Mouse (Mus musculus): ENCODE measurements around the gene Adssl1. TPM values are rescaled to one million over a fixed set of nuclear protein-coding genes. Genes with fewer than 3 reads are reported as not detected.

Gene Adssl1
- polyA plus RNA-seq, 1 experiment, result 44.6 TPM

- Histone ChIP-seq H3K27ac (ENCODE audit: insufficient read depth, low read length) (no peak overlapping the region), H3K4me3 (ENCODE audit: insufficient read depth, low read length) (no peak overlapping the region), H3K4me1 (ENCODE audit: control insufficient read depth, insufficient read depth, low read length) (peaks cover 7% of the 10 kb centered on the region)
- no peak for TF ChIP-seq CTCF (IDR thresholded peaks at IDR 0.05; ENCODE audit: extremely low read depth, insufficient read depth, low read length)
- TF ChIP-seq POLR2A (IDR thresholded peaks at IDR 0.05; ENCODE audit: extremely low read depth, insufficient read depth, low read length), result no peak
Measured at GRCm38 (mm10) chr12:112660576-112661326, 40.9 kb downstream of the Adssl1 start.

- H3K4me1 ChIP-seq (ENCODE audit: control insufficient read depth, insufficient read depth, low read length), result peaks cover 9% of the 10 kb centered on the region
- TF ChIP-seq POLR2A (IDR thresholded peaks at IDR 0.05; ENCODE audit: extremely low read depth, insufficient read depth, low read length) (no peak), CTCF (IDR thresholded peaks at IDR 0.05; ENCODE audit: extremely low read depth, insufficient read depth, low read length) (no peak)
- no peak overlapping the region for H3K27ac ChIP-seq (ENCODE audit: insufficient read depth, low read length)
- H3K4me3 ChIP-seq (ENCODE audit: insufficient read depth, low read length), result no peak overlapping the region
Measured at GRCm38 (mm10) chr12:112661327-112661605, 41.4 kb downstream of the Adssl1 start.

GRCm38 (mm10) chr12:112661851-112662250, 42.0 kb downstream of the Adssl1 start:
- H3K27ac ChIP-seq (ENCODE audit: insufficient read depth, low read length), result no peak overlapping the region

GRCm38 (mm10) chr12:112663303-112663702, 43.5 kb downstream of the Adssl1 start:
- TF ChIP-seq POLR2A (IDR thresholded peaks at IDR 0.05; ENCODE audit: extremely low read depth, insufficient read depth, low read length) (no peak), CTCF (IDR thresholded peaks at IDR 0.05; ENCODE audit: extremely low read depth, insufficient read depth, low read length) (no peak)
- no peak overlapping the region for H3K4me3 ChIP-seq (ENCODE audit: insufficient read depth, low read length)
- H3K27ac ChIP-seq (ENCODE audit: insufficient read depth, low read length), result no peak overlapping the region
- H3K4me1 ChIP-seq (ENCODE audit: control insufficient read depth, insufficient read depth, low read length), result peaks cover 9% of the 10 kb centered on the region

More at GRCm38 (mm10) chr12:112661851-112662250, 42.0 kb downstream of the Adssl1 start:
- H3K4me3 ChIP-seq (ENCODE audit: insufficient read depth, low read length), result no peak overlapping the region
- H3K4me1 ChIP-seq (ENCODE audit: control insufficient read depth, insufficient read depth, low read length), result peaks cover 9% of the 10 kb centered on the region
- TF ChIP-seq POLR2A (IDR thresholded peaks at IDR 0.05; ENCODE audit: extremely low read depth, insufficient read depth, low read length) (no peak), CTCF (IDR thresholded peaks at IDR 0.05; ENCODE audit: extremely low read depth, insufficient read depth, low read length) (no peak)

- H3K4me1 ChIP-seq (ENCODE audit: control insufficient read depth, insufficient read depth, low read length), result peaks cover 9% of the 10 kb centered on the region
- H3K27ac ChIP-seq (ENCODE audit: insufficient read depth, low read length), result no peak overlapping the region
- no peak for TF ChIP-seq POLR2A (IDR thresholded peaks at IDR 0.05; ENCODE audit: extremely low read depth, insufficient read depth, low read length)
- TF ChIP-seq CTCF (IDR thresholded peaks at IDR 0.05; ENCODE audit: extremely low read depth, insufficient read depth, low read length), result no peak
- no peak overlapping the region for H3K4me3 ChIP-seq (ENCODE audit: insufficient read depth, low read length)
Measured at GRCm38 (mm10) chr12:112663716-112664115, 43.9 kb downstream of the Adssl1 start.

- Histone ChIP-seq H3K4me1 (ENCODE audit: control insufficient read depth, insufficient read depth, low read length) (peaks cover 9% of the 10 kb centered on the region), H3K4me3 (ENCODE audit: insufficient read depth, low read length) (no peak overlapping the region), H3K27ac (ENCODE audit: insufficient read depth, low read length) (no peak overlapping the region)
- TF ChIP-seq CTCF (IDR thresholded peaks at IDR 0.05; ENCODE audit: extremely low read depth, insufficient read depth, low read length) (no peak), POLR2A (IDR thresholded peaks at IDR 0.05; ENCODE audit: extremely low read depth, insufficient read depth, low read length) (no peak)
Measured at GRCm38 (mm10) chr12:112664124-112664523, 44.3 kb downstream of the Adssl1 start.

GRCm38 (mm10) chr12:112664656-112665055, 44.8 kb downstream of the Adssl1 start:
- peaks cover 9% of the 10 kb centered on the region for H3K4me1 ChIP-seq (ENCODE audit: control insufficient read depth, insufficient read depth, low read length)
- H3K27ac ChIP-seq (ENCODE audit: insufficient read depth, low read length), result no peak overlapping the region
- H3K4me3 ChIP-seq (ENCODE audit: insufficient read depth, low read length), result no peak overlapping the region
- no peak for TF ChIP-seq CTCF (IDR thresholded peaks at IDR 0.05; ENCODE audit: extremely low read depth, insufficient read depth, low read length)
- no peak for TF ChIP-seq POLR2A (IDR thresholded peaks at IDR 0.05; ENCODE audit: extremely low read depth, insufficient read depth, low read length)

- TF ChIP-seq POLR2A (IDR thresholded peaks at IDR 0.05; ENCODE audit: extremely low read depth, insufficient read depth, low read length) (no peak), CTCF (IDR thresholded peaks at IDR 0.05; ENCODE audit: extremely low read depth, insufficient read depth, low read length) (no peak)
- H3K27ac ChIP-seq (ENCODE audit: insufficient read depth, low read length), result no peak overlapping the region
- peaks cover 9% of the 10 kb centered on the region for H3K4me1 ChIP-seq (ENCODE audit: control insufficient read depth, insufficient read depth, low read length)
- no peak overlapping the region for H3K4me3 ChIP-seq (ENCODE audit: insufficient read depth, low read length)
Measured at GRCm38 (mm10) chr12:112665445-112665844, 45.6 kb downstream of the Adssl1 start.

GRCm38 (mm10) chr12:112665881-112666544, 46.2 kb downstream of the Adssl1 start:
- TF ChIP-seq POLR2A (IDR thresholded peaks at IDR 0.05; ENCODE audit: extremely low read depth, insufficient read depth, low read length), result no peak
- no peak for TF ChIP-seq CTCF (IDR thresholded peaks at IDR 0.05; ENCODE audit: extremely low read depth, insufficient read depth, low read length)
- H3K4me3 ChIP-seq (ENCODE audit: insufficient read depth, low read length), result no peak overlapping the region
- no peak overlapping the region for H3K27ac ChIP-seq (ENCODE audit: insufficient read depth, low read length)
- peaks cover 9% of the 10 kb centered on the region for H3K4me1 ChIP-seq (ENCODE audit: control insufficient read depth, insufficient read depth, low read length)

All from cortical plate, adult 2 months (tissue).